Mouse (Mus musculus): ENCODE data around the gene Sdccag8.

DNA sequence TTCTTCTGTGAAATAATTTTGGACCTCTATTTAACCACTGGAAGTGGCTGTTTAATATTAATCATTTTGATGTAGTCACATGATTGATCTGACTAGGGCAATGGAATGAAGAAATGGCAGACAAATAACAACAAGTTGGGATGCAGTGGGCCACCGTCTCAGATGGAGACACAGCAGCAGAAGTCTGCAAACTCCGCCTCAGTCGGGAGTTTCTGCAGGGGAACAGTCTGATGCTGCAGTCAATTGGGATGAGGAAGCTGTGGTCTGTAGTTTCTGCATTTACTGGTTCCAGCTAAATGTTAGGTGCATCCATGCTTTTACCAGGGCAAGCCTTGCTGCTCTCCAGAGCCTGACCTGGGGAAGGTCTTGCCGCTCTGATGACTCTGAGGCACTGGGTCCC lies 2.3 kb downstream of the Sdccag8 start:
- TF ChIP-seq CTCF (IDR thresholded peaks at IDR 0.05; ENCODE audit: low read depth): no peak
- TF ChIP-seq EP300 (IDR thresholded peaks at IDR 0.05; ENCODE audit: low read depth): no peak

Measured in heart, postnatal 0 days (tissue).